Mouse (Mus musculus) liver, embryonic 14.5 days (tissue): Measurements from ENCODE around the gene Snx8. TPM values are rescaled to one million over a fixed set of nuclear protein-coding genes. Genes with fewer than 3 reads are reported as not detected.

Experiments used
- ATAC-seq: fragments of 200-750 bp; cut with Nextera tagmentation; 2 replicates; pipeline ENCODE4 v1.8.0; 2017; ENCODE audit warnings: moderate number of reproducible peaks, mild to moderate bottlenecking, moderate library complexity; ENCODE audit not compliant: insufficient read depth
- DNase-seq, 3 experiments: peaks; one replicate each; pipeline ENCODE4 v3.0.0-alpha.2; 2012 to 2013; ENCODE audit warnings: low read depth in 3 of 3, low spot score in 3 of 3
- H3K27ac ChIP-seq: fragments of 300-500 bp; sonication (generic); 2 replicates; pipeline ENCODE4 v1.5.1; 2014; ENCODE audit warnings: moderate library complexity, mild to moderate bottlenecking, control low read depth, inconsistent platforms
- H3K27me3 ChIP-seq: fragments of 300-500 bp; sonication (generic); 2 replicates; pipeline ENCODE4 v1.6.1; 2014; ENCODE audit warnings: mild to moderate bottlenecking, low read length, moderate library complexity; ENCODE audit not compliant: control insufficient read depth, insufficient read depth
- H3K36me3 ChIP-seq: fragments of 300-500 bp; sonication (generic); replicated peaks from 2 replicates; pipeline ENCODE4 v1.6.1; 2014; ENCODE audit warnings: low read depth; ENCODE audit not compliant: control insufficient read depth, insufficient read depth
- H3K4me1 ChIP-seq, 2 experiments: fragments of 200-500 bp in 1 of 2; fragments of 300-500 bp in 1 of 2; sonication (generic) in 1 of 2; replicated peaks; 2 replicates each; pipeline ENCODE4 v1.6.1; 2012 to 2014; ENCODE audit warnings: antibody characterized with exemption in 1 of 2, inconsistent platforms in 1 of 2, low read length in 1 of 2; ENCODE audit not compliant: control insufficient read depth in 2 of 2, insufficient read depth in 2 of 2
- H3K4me2 ChIP-seq: fragments of 300-500 bp; sonication (generic); 2 replicates; pipeline ENCODE4 v1.6.1; 2014; ENCODE audit warnings: low read depth, mild to moderate bottlenecking, control low read depth, moderate library complexity
- H3K4me3 ChIP-seq, 2 experiments: fragments of 200-500 bp in 1 of 2; fragments of 300-500 bp in 1 of 2; sonication (generic) in 1 of 2; 2 replicates each; pipeline ENCODE4 v1.5.1; 2012 to 2014; ENCODE audit warnings: low read depth in 2 of 2, low read length in 2 of 2, mild to moderate bottlenecking in 2 of 2, control low read depth in 1 of 2, inconsistent platforms in 1 of 2, moderate library complexity in 1 of 2; ENCODE audit not compliant: insufficient read depth in 1 of 2
- H3K9ac ChIP-seq: fragments of 300-500 bp; sonication (generic); replicated peaks from 2 replicates; pipeline ENCODE4 v1.6.1; 2014; ENCODE audit warnings: mild to moderate bottlenecking, control low read depth, moderate library complexity
- H3K9me3 ChIP-seq: fragments of 300-500 bp; sonication (generic); 2 replicates; pipeline ENCODE4 v1.6.1; 2016; ENCODE audit warnings: low read length, mixed read lengths; ENCODE audit not compliant: control insufficient read depth
- CTCF ChIP-seq: IDR thresholded peaks from 2 replicates; pipeline ENCODE4 v1.5.1; 2016; ENCODE audit warnings: antibody characterized with exemption, low read depth, control low read depth
- EP300 ChIP-seq: IDR thresholded peaks from 2 replicates; pipeline ENCODE4 v1.6.1; 2016; ENCODE audit warnings: antibody characterized with exemption, low read depth
- WGBS: fragments of 180-500 bp; shearing (Covaris S2); extraction: QIAGEN DNeasy Blood & Tissue Kit; methylation state at CpG from one replicate; pipeline ENCODE4 v1.1.7; 2014; ENCODE audit not compliant: insufficient replicate concordance; 5-methylcytosine and 5-hydroxymethylcytosine counted together
- polyA plus RNA-seq, 2 experiments: library from polyadenylated mRNA; depleted of rRNA in 1 of 2; stranded (reverse) in 1 of 2; unstranded in 1 of 2; fragments of >200 nt; fragmentation: Nextera tagmentation in 1 of 2; extraction: Ambion mirVana in 1 of 2; gene quantifications; 2 replicates each; pipeline versions ENCODE4 v1.2.1 to v1.2.3; 2012 to 2014

Snx8 gene
- polyA plus RNA-seq, 2 experiments, result 4.1 to 6.6 TPM

DNA sequence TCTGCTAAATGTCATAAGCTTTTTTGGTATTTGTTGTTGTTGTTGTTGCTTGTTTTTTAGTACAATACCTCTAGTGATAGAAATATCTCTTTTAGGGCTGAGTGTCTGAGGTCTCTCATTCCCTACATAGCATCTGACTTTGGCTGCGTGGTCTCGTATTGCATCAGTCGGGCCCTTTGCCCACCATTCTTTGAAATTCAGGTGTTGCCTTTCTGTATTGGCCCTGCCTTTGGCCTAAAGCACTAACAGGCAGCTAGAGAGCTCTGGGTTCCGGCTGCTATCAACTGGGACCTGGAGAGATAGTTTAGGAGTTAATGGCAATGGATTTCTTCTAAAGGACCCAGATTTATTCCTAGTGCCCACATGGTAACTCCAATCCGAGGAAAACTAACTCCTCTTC, 2.9 kb upstream of the Snx8 start:
- Histone ChIP-seq H3K4me2 (no peak overlapping the region), H3K27ac (no peak overlapping the region), H3K9ac (no peak overlapping the region), H3K36me3 (no peaks in the 10 kb centered on the region), H3K27me3 (no peaks in the 10 kb centered on the region), H3K4me1 (peaks cover 11 to 19% of the 10 kb centered on the region in 2 experiments), H3K4me3 (no peak overlapping the region), H3K9me3 (no peaks in the 10 kb centered on the region)
- ATAC-seq, result no peak
- no peak for DNase-seq
- TF ChIP-seq CTCF (no peak), EP300 (no peak)
- WGBS, result 70% methylated on average over 5 of the region's 5 CpGs

DNA sequence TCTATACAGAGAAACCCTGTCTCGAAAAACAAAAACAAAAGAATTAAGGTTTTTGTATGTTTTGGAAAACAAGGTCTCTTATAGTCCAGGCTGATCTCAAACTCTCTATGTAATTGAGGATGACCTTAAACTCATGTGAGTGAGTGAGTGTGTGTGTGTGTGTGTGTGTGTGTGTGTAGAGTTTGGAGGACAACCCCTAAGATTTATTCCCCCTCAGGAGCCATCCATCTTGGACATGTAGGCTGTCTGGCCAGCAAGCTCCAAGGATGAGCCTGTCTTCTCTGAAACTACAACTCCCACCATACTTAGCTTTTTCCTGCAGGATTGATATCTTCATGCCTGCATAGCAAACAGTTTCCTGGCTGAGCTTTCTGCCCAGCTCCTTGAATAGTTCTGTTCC, 2.4 kb upstream of the Snx8 start:
- Histone ChIP-seq H3K4me2 (no peak overlapping the region), H3K4me1 (peaks cover 11 to 19% of the 10 kb centered on the region in 2 experiments), H3K4me3 (no peak overlapping the region), H3K9ac (no peak overlapping the region), H3K27me3 (no peaks in the 10 kb centered on the region), H3K36me3 (no peaks in the 10 kb centered on the region), H3K27ac (no peak overlapping the region), H3K9me3 (no peaks in the 10 kb centered on the region)
- DNase-seq, result no peak
- TF ChIP-seq CTCF (no peak), EP300 (no peak)
- 35% methylated on average over 1 of the region's 1 CpGs for WGBS
- ATAC-seq, result no peak

DNA sequence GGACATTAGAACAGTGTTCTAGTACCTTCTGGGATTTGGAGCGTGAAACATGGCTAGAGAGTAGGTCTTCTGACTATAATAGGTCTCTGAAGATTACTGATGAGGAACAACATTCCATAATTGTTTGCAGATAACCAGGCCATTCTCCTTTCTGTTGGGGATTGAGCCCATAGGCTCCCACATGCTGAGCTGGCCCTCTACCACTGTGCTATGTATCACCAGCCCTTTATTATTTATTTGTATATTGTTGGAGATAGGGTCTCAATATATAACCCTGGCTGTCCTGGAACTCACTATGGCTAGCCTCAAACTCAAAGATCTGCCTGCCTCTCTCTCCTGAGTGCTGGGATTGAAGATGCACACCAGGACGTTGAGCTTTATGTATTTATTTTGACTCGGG, 585 bp upstream of the Snx8 start:
- H3K4me1 ChIP-seq, result peaks cover 11 to 19% of the 10 kb centered on the region in 2 experiments
- H3K4me3 ChIP-seq, result peak overlapping the region; percentile 17 to 22; a peak in 1 of 4 replicates
- no peak overlapping the region for H3K9ac ChIP-seq

DNA sequence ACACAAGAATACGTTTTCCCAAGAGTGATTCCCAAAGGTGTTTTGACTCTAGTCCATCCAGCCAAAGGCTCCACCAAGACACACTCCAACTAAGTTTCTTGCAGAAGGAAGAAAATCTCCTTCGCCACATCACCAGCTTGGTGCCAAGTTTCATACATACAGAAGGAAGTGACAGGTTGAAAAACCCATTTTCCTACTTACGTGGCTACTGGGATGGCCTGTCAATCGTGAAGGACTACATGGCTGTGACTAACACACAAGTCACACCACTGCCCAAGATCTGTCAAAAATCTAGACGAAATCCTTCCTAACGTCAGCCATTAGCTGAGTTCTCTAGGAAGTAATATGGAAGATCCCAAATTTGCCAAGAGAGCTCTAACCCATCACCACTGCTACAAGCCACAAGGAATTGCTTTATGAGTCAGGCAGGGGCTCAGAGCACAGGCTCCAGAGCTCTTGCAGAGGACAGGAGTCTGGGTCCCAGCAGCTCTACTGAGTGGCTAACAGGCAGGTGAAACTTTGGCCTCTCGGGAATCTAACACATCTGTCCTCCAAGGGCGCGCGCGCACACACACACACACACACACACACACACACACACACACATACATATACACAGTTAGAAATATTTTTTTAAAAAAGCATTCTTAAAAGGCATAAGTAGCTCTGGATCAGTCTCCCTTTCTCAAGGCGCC, 1.1 kb downstream of the Snx8 start:
- H3K4me3 ChIP-seq, result peak overlapping the region; percentile 66 to 68; a peak in 3 of 4 replicates
- no peaks in the 10 kb centered on the region for H3K27me3 ChIP-seq
- no peaks in the 10 kb centered on the region for H3K9me3 ChIP-seq
- H3K4me1 ChIP-seq, result peaks cover 11 to 23% of the 10 kb centered on the region in 2 experiments
- no peak overlapping the region for H3K27ac ChIP-seq
- WGBS, result 54% methylated on average over 12 of the region's 12 CpGs
- ATAC-seq, result no peak
- no peak for TF ChIP-seq EP300
- TF ChIP-seq CTCF, result no peak
- no peak for DNase-seq
- H3K36me3 ChIP-seq, result no peaks in the 10 kb centered on the region
- H3K4me2 ChIP-seq, result peak overlapping the region; percentile 90
- peak overlapping the region; percentile 65 for H3K9ac ChIP-seq

More for the DNA sequence above, 585 bp upstream of the Snx8 start:
- Histone ChIP-seq H3K36me3 (no peaks in the 10 kb centered on the region), H3K9me3 (no peaks in the 10 kb centered on the region), H3K27me3 (no peaks in the 10 kb centered on the region), H3K4me2 (peak overlapping the region; percentile 90), H3K27ac (no peak overlapping the region)
- DNase-seq (no peak), ATAC-seq (no peak; the same call in 1 of the 2 replicates)
- 51% methylated on average over 3 of the region's 3 CpGs for WGBS
- TF ChIP-seq EP300, result no peak
- TF ChIP-seq CTCF, result no peak; the same call in 1 of the 2 replicates

DNA sequence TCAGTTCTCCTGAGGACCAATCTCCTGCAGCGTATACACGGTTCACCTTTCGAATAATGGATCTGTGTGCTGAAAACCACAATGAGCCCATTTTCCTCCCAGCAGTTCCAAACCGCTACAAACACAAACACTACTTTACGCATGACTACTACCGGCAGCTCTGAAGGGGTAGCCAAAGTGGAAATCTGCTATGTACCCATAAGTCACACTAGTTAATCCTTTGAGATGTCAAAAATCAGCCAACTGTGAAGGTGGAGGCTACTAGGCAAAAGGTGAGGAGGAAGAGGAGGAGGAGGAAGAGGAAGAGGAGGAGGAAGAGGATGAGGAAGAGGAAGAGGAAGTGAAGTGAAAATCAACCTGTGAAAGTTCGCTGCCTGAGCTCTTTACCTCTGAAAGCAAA, 1.8 kb downstream of the Snx8 start:
- Histone ChIP-seq H3K4me1 (peaks cover 11 to 23% of the 10 kb centered on the region in 2 experiments), H3K9ac (no peak overlapping the region), H3K9me3 (no peaks in the 10 kb centered on the region), H3K4me3 (no peak overlapping the region), H3K27ac (no peak overlapping the region), H3K4me2 (peak overlapping the region; percentile 90), H3K27me3 (no peaks in the 10 kb centered on the region), H3K36me3 (no peaks in the 10 kb centered on the region)
- DNase-seq, result no peak
- WGBS, result 80% methylated on average over 7 of the region's 7 CpGs
- no peak for TF ChIP-seq EP300
- no peak for TF ChIP-seq CTCF
- ATAC-seq, result no peak
